Mouse (Mus musculus) midbrain, postnatal 0 days (tissue): ENCODE data around the gene Mlxip. TPM values are rescaled to one million over a fixed set of nuclear protein-coding genes. Genes with fewer than 3 reads are reported as not detected.

Source experiments
- ATAC-seq: fragments of 200-750 bp; cut with Nextera tagmentation; 2 replicates; pipeline ENCODE4 v1.8.0; 2017; ENCODE audit warnings: moderate number of reproducible peaks, mild to moderate bottlenecking, moderate TSS enrichment, moderate library complexity; ENCODE audit not compliant: low FRiP score
- DNase-seq: peaks from one replicate; pipeline ENCODE4 v3.0.0-alpha.2; 2015; ENCODE audit warnings: low spot score
- H3K27ac ChIP-seq: fragments of 300-500 bp; sonication (generic); 2 replicates; pipeline ENCODE4 v1.5.1; 2014; ENCODE audit warnings: low read depth, mild to moderate bottlenecking, low read length, mixed read lengths
- H3K27me3 ChIP-seq: fragments of 300-500 bp; sonication (generic); 2 replicates; pipeline ENCODE4 v1.6.1; 2014; ENCODE audit warnings: low read length, control low read depth, mixed read lengths; ENCODE audit not compliant: insufficient read depth
- H3K36me3 ChIP-seq: fragments of 300-500 bp; sonication (generic); 2 replicates; pipeline ENCODE4 v1.6.1; 2014; ENCODE audit warnings: low read length, control low read depth, mixed read lengths; ENCODE audit not compliant: insufficient read depth
- H3K4me1 ChIP-seq: fragments of 300-500 bp; sonication (generic); 2 replicates; pipeline ENCODE4 v1.6.1; 2014; ENCODE audit warnings: mild to moderate bottlenecking, control low read depth, antibody characterized with exemption, low read length, mixed read lengths; ENCODE audit not compliant: insufficient read depth
- H3K4me2 ChIP-seq: fragments of 300-500 bp; sonication (generic); 2 replicates; pipeline ENCODE4 v1.6.1; 2014; ENCODE audit warnings: low read depth, mild to moderate bottlenecking, low read length, mixed read lengths; ENCODE audit not compliant: poor library complexity, severe bottlenecking
- H3K4me3 ChIP-seq: fragments of 300-500 bp; sonication (generic); 2 replicates; pipeline ENCODE4 v1.5.1; 2014; ENCODE audit warnings: low read depth, mild to moderate bottlenecking, low read length, moderate library complexity
- H3K9ac ChIP-seq: fragments of 300-500 bp; sonication (generic); replicated peaks from 2 replicates; pipeline ENCODE4 v1.6.1; 2014; ENCODE audit warnings: mild to moderate bottlenecking, low read length, moderate library complexity, mixed read lengths; ENCODE audit not compliant: poor library complexity, severe bottlenecking
- H3K9me3 ChIP-seq: fragments of 300-500 bp; sonication (generic); 2 replicates; pipeline ENCODE4 v1.6.1; 2016; ENCODE audit warnings: low read length, control low read depth
- CTCF ChIP-seq: IDR thresholded peaks from 2 replicates; pipeline ENCODE4 v1.5.1; 2016; ENCODE audit warnings: antibody characterized with exemption, mild to moderate bottlenecking
- WGBS: fragments of 180-500 bp; shearing (Covaris S2); extraction: QIAGEN DNeasy Blood & Tissue Kit; methylation state at CpG from one replicate; pipeline ENCODE4 v1.1.7; 2014; 5-methylcytosine and 5-hydroxymethylcytosine counted together
- polyA plus RNA-seq: library from polyadenylated mRNA; unstranded; fragments of >200 nt; fragmentation: Nextera tagmentation; extraction: Ambion mirVana; gene quantifications from 2 replicates; pipeline ENCODE4 v1.2.1, GENCODE M21; 2015
- total RNA-seq: library from RNA; depleted of rRNA; stranded (reverse); fragments of >200 nt; gene quantifications from 2 replicates; pipeline ENCODE4 v1.2.3, GENCODE M21; 2014; rRNA removed

The Mlxip gene
- total and polyA plus RNA-seq, 2 experiments from 2014 or later, result 11.3 to 16.6 TPM

- Histone ChIP-seq H3K4me3 (peak within 1 kb of the TSS; percentile 21), H3K36me3 (no peaks in the 10 kb centered on the region), H3K9me3 (no peaks in the 10 kb centered on the region), H3K4me1 (peaks cover 5% of the 10 kb centered on the region; the same call in 1 of the 2 replicates), H3K9ac (no peak within 1 kb of the TSS; the same call in 1 of the 2 replicates), H3K27me3 (no peaks in the 10 kb centered on the region), H3K27ac (no peak within 1 kb of the TSS), H3K4me2 (peak within 1 kb of the TSS; percentile 49)
- 6% methylated on average over 25 of the region's 25 CpGs for WGBS
- TF ChIP-seq CTCF, result no peak
- peak; percentile 47; the same call in 1 of the 2 replicates for ATAC-seq
- DNase-seq, result peak; percentile 66
Observed at GRCm38 (mm10) chr5:123489112-123489785, 94.7 kb downstream of the Mlxip start, which contains the start of the genes Lrrc43 and Il31. Gene Lrrc43, plus strand, starts transcription at chr5:123489305. Gene Il31, minus strand, starts transcription at chr5:123489489.

- WGBS, result 72% methylated on average over 9 of the region's 9 CpGs
Observed at GRCm38 (mm10) chr5:123489935-123490334, 95.3 kb downstream of the Mlxip start.

GRCm38 (mm10) chr5:123499717-123500116, 105.1 kb downstream of the Mlxip start:
- H3K27me3 ChIP-seq, result no peaks in the 10 kb centered on the region
- no peak overlapping the region for H3K27ac ChIP-seq
- H3K36me3 ChIP-seq, result no peaks in the 10 kb centered on the region
- no peak overlapping the region for H3K4me3 ChIP-seq
- 47% methylated on average over 4 of the region's 4 CpGs for WGBS
- DNase-seq (peak; percentile 72), ATAC-seq (no peak)
- peak; percentile 79 for TF ChIP-seq CTCF
- H3K4me1 ChIP-seq, result peaks cover 3% of the 10 kb centered on the region; the same call in 1 of the 2 replicates
- no peaks in the 10 kb centered on the region for H3K9me3 ChIP-seq
- no peak overlapping the region for H3K4me2 ChIP-seq
- H3K9ac ChIP-seq, result no peak overlapping the region

More at GRCm38 (mm10) chr5:123489935-123490334, 95.3 kb downstream of the Mlxip start:
- Histone ChIP-seq H3K27ac (no peak overlapping the region), H3K9ac (no peak overlapping the region), H3K4me2 (no peak overlapping the region), H3K4me3 (no peak overlapping the region), H3K9me3 (no peaks in the 10 kb centered on the region), H3K36me3 (no peaks in the 10 kb centered on the region), H3K27me3 (no peaks in the 10 kb centered on the region), H3K4me1 (peaks cover 5% of the 10 kb centered on the region; the same call in 1 of the 2 replicates)
- no peak for TF ChIP-seq CTCF
- no peak for DNase-seq
- ATAC-seq, result no peak

- no peak overlapping the region for H3K9ac ChIP-seq
- ATAC-seq, result no peak
- H3K4me1 ChIP-seq, result peaks cover 3% of the 10 kb centered on the region; the same call in 1 of the 2 replicates
- H3K36me3 ChIP-seq, result no peaks in the 10 kb centered on the region
- DNase-seq, result no peak
- H3K4me2 ChIP-seq, result no peak overlapping the region
- H3K9me3 ChIP-seq, result no peaks in the 10 kb centered on the region
- no peaks in the 10 kb centered on the region for H3K27me3 ChIP-seq
- no peak overlapping the region for H3K27ac ChIP-seq
- no peak overlapping the region for H3K4me3 ChIP-seq
- TF ChIP-seq CTCF, result no peak
- 79% methylated on average over 4 of the region's 4 CpGs for WGBS
Observed at GRCm38 (mm10) chr5:123501973-123502372, 107.4 kb downstream of the Mlxip start.

Other genes starting within 250 kb of the Mlxip start
- gene Psmd9, start 225.4 kb upstream of the Mlxip start, total RNA-seq, result 26.1 and 26.5 TPM in 2 replicates
- gene Psmd9, start 225.4 kb upstream of the Mlxip start, polyA plus RNA-seq, result 76.3 and 81.8 TPM in 2 replicates
- not detected in 2 replicates for gene Hpd, start 212.1 kb upstream of the Mlxip start, total RNA-seq
- not detected in 2 replicates for gene Hpd, start 212.1 kb upstream of the Mlxip start, polyA plus RNA-seq
- gene Wdr66, start 142.7 kb upstream of the Mlxip start, total RNA-seq, result 2.2 and 3.3 TPM in 2 replicates
- gene Wdr66, start 142.7 kb upstream of the Mlxip start, polyA plus RNA-seq, result 1.4 and 2.0 TPM in 2 replicates
- 33.5 and 40.7 TPM in 2 replicates for gene Bcl7a, start 51.0 kb upstream of the Mlxip start, total RNA-seq
- gene Bcl7a, start 51.0 kb upstream of the Mlxip start, polyA plus RNA-seq, result 21.4 and 21.6 TPM in 2 replicates
- gene Lrrc43, start 94.5 kb downstream of the Mlxip start, total RNA-seq, result 0.61 and 0.77 TPM in 2 replicates
- 1.2 and 1.3 TPM in 2 replicates for gene Lrrc43, start 94.5 kb downstream of the Mlxip start, polyA plus RNA-seq
- not detected in 2 replicates for gene Il31, start 94.7 kb downstream of the Mlxip start, total RNA-seq
- not detected in 2 replicates for gene Il31, start 94.7 kb downstream of the Mlxip start, polyA plus RNA-seq
- 3.9 and 5.3 TPM in 2 replicates for gene B3gnt4, start 115.7 kb downstream of the Mlxip start, total RNA-seq
- gene B3gnt4, start 115.7 kb downstream of the Mlxip start, polyA plus RNA-seq, result 1.3 and 1.4 TPM in 2 replicates
- 77.6 and 81.1 TPM in 2 replicates for gene Diablo, start 129.4 kb downstream of the Mlxip start, total RNA-seq
- gene Diablo, start 129.4 kb downstream of the Mlxip start, polyA plus RNA-seq, result 87.2 and 89.5 TPM in 2 replicates
- 0.93 and 2.1 TPM in 2 replicates for gene Gm49027, start 130.7 kb downstream of the Mlxip start, total RNA-seq
- gene Gm49027, start 130.7 kb downstream of the Mlxip start, polyA plus RNA-seq, result 0.18 and 0.43 TPM in 2 replicates
- 56.2 and 58.1 TPM in 2 replicates for gene Vps33a, start 178.2 kb downstream of the Mlxip start, total RNA-seq
- gene Vps33a, start 178.2 kb downstream of the Mlxip start, polyA plus RNA-seq, result 39.4 and 42.0 TPM in 2 replicates